Mouse (Mus musculus) adrenal gland, postnatal 14 days (tissue): ENCODE results near the gene Strn3. TPM values are rescaled to one million over a fixed set of nuclear protein-coding genes. Genes with fewer than 3 reads are reported as not detected.
A peak's percentile ranks its signal among the peaks of the same experiment; 100 is the strongest.

Source experiments
- DNase-seq: peaks from one replicate; pipeline ENCODE4 v3.0.0; 2021; ENCODE audit warnings: mixed read lengths
- long read RNA-seq, 2 experiments: library from polyadenylated mRNA; stranded (forward); transcript quantifications; one replicate each; pipeline ENCODE4 v2.0.0; 2021
- total RNA-seq: library from RNA; stranded (reverse); gene quantifications from 2 replicates; pipeline ENCODE4 v1.2.3, GENCODE M21; 2021

Strn3 gene
- 83.8 and 88.4 TPM in 2 replicates for total RNA-seq
- long read RNA-seq, experiment 1, transcript Strn3-202 (16 exons, 2,791 nt), result major isoform, 105 of 151 reads
- long read RNA-seq, experiment 1, partial matches to known transcripts, result 7 of 151 reads
- long read RNA-seq, experiment 1, other reads (novel, unspliced or antisense), result 35 of 151 reads
- long read RNA-seq, experiment 2, transcript Strn3-202 (16 exons, 2,791 nt), result major isoform, 83 of 123 reads
- long read RNA-seq, experiment 2, partial matches to known transcripts, result 6 of 123 reads
- long read RNA-seq, experiment 2, other reads (novel, unspliced or antisense), result 33 of 123 reads

- DNase-seq, result peak; percentile 98
Measured at GRCm38 (mm10) chr12:51691845-51692632, at the start of gene Strn3. Gene Strn3, minus strand, starts transcription at chr12:51691897.

- no peak for DNase-seq
Measured at GRCm38 (mm10) chr12:51736807-51737206, 45.1 kb upstream of the Strn3 start.

- no peak for DNase-seq
Measured at GRCm38 (mm10) chr12:51736381-51736780, 44.7 kb upstream of the Strn3 start.

- DNase-seq, result peak; percentile 64
Measured at GRCm38 (mm10) chr12:51735840-51736271, 44.2 kb upstream of the Strn3 start.

GRCm38 (mm10) chr12:51734605-51735211, 43.0 kb upstream of the Strn3 start:
- DNase-seq, result no peak

GRCm38 (mm10) chr12:51729827-51730226, 38.1 kb upstream of the Strn3 start:
- DNase-seq, result no peak

GRCm38 (mm10) chr12:51729058-51729457, 37.4 kb upstream of the Strn3 start:
- peak; percentile 78 for DNase-seq

- no peak for DNase-seq
Measured at GRCm38 (mm10) chr12:51721836-51722235, 30.1 kb upstream of the Strn3 start.

GRCm38 (mm10) chr12:51718617-51719016, 26.9 kb upstream of the Strn3 start:
- no peak for DNase-seq

- no peak for DNase-seq
Measured at GRCm38 (mm10) chr12:51712685-51713084, 21.0 kb upstream of the Strn3 start.

GRCm38 (mm10) chr12:51710154-51710553, 18.5 kb upstream of the Strn3 start:
- peak; percentile 34 for DNase-seq

- DNase-seq, result no peak
Measured at GRCm38 (mm10) chr12:51709741-51710140, 18.0 kb upstream of the Strn3 start.

- no peak for DNase-seq
Measured at GRCm38 (mm10) chr12:51708941-51709686, 17.4 kb upstream of the Strn3 start.

- no peak for DNase-seq
Measured at GRCm38 (mm10) chr12:51706673-51707235, 15.1 kb upstream of the Strn3 start.

GRCm38 (mm10) chr12:51705778-51706177, 14.1 kb upstream of the Strn3 start:
- DNase-seq, result no peak

- no peak for DNase-seq
Measured at GRCm38 (mm10) chr12:51704572-51704971, 12.9 kb upstream of the Strn3 start.

GRCm38 (mm10) chr12:51703859-51704258, 12.2 kb upstream of the Strn3 start:
- DNase-seq, result no peak

GRCm38 (mm10) chr12:51701723-51702122, 10.0 kb upstream of the Strn3 start:
- DNase-seq, result no peak

- no peak for DNase-seq
Measured at GRCm38 (mm10) chr12:51699623-51700393, 8.1 kb upstream of the Strn3 start.

GRCm38 (mm10) chr12:51696157-51696556, 4.5 kb upstream of the Strn3 start:
- no peak for DNase-seq

GRCm38 (mm10) chr12:51694966-51695365, 3.3 kb upstream of the Strn3 start:
- DNase-seq, result no peak
